Mouse (Mus musculus) gastrocnemius, adult 2 months (tissue): ENCODE measurements around the gene Agap1. TPM values are rescaled to one million over a fixed set of nuclear protein-coding genes. Genes with fewer than 3 reads are reported as not detected.

Experiments used
- DNase-seq: peaks from one replicate; pipeline ENCODE4 v3.0.0; 2022
- H3K27ac ChIP-seq: fragments of 200-600 bp; 2 replicates; pipeline ENCODE4 v1.8.1; 2022; ENCODE audit warnings: mild to moderate bottlenecking
- H3K4me3 ChIP-seq: fragments of 200-600 bp; 2 replicates; pipeline ENCODE4 v1.8.1; 2022; ENCODE audit warnings: mild to moderate bottlenecking, moderate library complexity
- CTCF ChIP-seq: fragments of 200-600 bp; IDR thresholded peaks from 2 replicates; pipeline ENCODE4 v1.8.1; 2022; ENCODE audit warnings: antibody characterized with exemption, mild to moderate bottlenecking, moderate library complexity
- intact Hi-C: fragments of 180-260 bp; cut with DNase I; formaldehyde crosslinking; loops from one replicate; pipeline ENCODE4 v1.15.1; 2025
- total RNA-seq, 2 experiments: library from RNA; stranded (reverse); gene quantifications; 2 replicates each; pipeline ENCODE4 v1.2.3; 2021

Agap1 gene
- total RNA-seq, 2 experiments from 2014 or later: 22.8 to 24.2 TPM

- no peak for DNase-seq
- TF ChIP-seq CTCF: no peak
- intact Hi-C loops: no loop called here
- peak overlapping the region; percentile 74 for H3K27ac ChIP-seq
- no peak overlapping the region for H3K4me3 ChIP-seq
These were observed 89.5 kb downstream of the Agap1 start for GRCm38 (mm10) chr1:89544094-89544493.

- peak; percentile 73 for DNase-seq
- intact Hi-C loops: no loop called here
- Histone ChIP-seq H3K27ac (peak overlapping the region; percentile 74), H3K4me3 (no peak overlapping the region)
- TF ChIP-seq CTCF: no peak
These were observed 90.5 kb downstream of the Agap1 start for GRCm38 (mm10) chr1:89545099-89545498.

- Histone ChIP-seq H3K4me3 (no peak overlapping the region), H3K27ac (peak overlapping the region; percentile 39)
- no peak for DNase-seq
- no peak for TF ChIP-seq CTCF
- intact Hi-C loops: no loop called here
These were observed 93.2 kb downstream of the Agap1 start for GRCm38 (mm10) chr1:89547525-89548504.

- intact Hi-C loops: no loop called here
- Histone ChIP-seq H3K4me3 (no peak overlapping the region), H3K27ac (no peak overlapping the region)
- DNase-seq: no peak
- TF ChIP-seq CTCF: no peak
These were observed 95.7 kb downstream of the Agap1 start for GRCm38 (mm10) chr1:89550061-89550869.

GRCm38 (mm10) chr1:89552470-89552869, 97.9 kb downstream of the Agap1 start:
- Histone ChIP-seq H3K4me3 (no peak overlapping the region), H3K27ac (no peak overlapping the region)
- intact Hi-C loops: no loop called here
- DNase-seq: no peak
- TF ChIP-seq CTCF: no peak

GRCm38 (mm10) chr1:89553791-89554190, 99.2 kb downstream of the Agap1 start:
- intact Hi-C loops: no loop called here
- DNase-seq: no peak
- no peak for TF ChIP-seq CTCF
- H3K4me3 ChIP-seq: no peak overlapping the region
- no peak overlapping the region for H3K27ac ChIP-seq

- DNase-seq: peak; percentile 79
- TF ChIP-seq CTCF: no peak
- intact Hi-C loops: no loop called here
- peak overlapping the region; percentile 70 for H3K27ac ChIP-seq
- no peak overlapping the region for H3K4me3 ChIP-seq
These were observed 100.6 kb downstream of the Agap1 start for GRCm38 (mm10) chr1:89554969-89555856.

- Histone ChIP-seq H3K27ac (peak overlapping the region; percentile 70), H3K4me3 (no peak overlapping the region)
- intact Hi-C loops: no loop called here
- no peak for DNase-seq
- no peak for TF ChIP-seq CTCF
These were observed 101.4 kb downstream of the Agap1 start for GRCm38 (mm10) chr1:89556006-89556405.

GRCm38 (mm10) chr1:89557401-89557800, 102.8 kb downstream of the Agap1 start:
- intact Hi-C loops: no loop called here
- no peak for TF ChIP-seq CTCF
- no peak overlapping the region for H3K4me3 ChIP-seq
- no peak for DNase-seq
- peak overlapping the region; percentile 70; the same call in 1 of the 2 replicates for H3K27ac ChIP-seq

- Histone ChIP-seq H3K4me3 (no peak overlapping the region), H3K27ac (0 out of 2 replicates have a peak overlapping the region, but pooled peaks have one; percentile 28)
- no peak for DNase-seq
- intact Hi-C loops: no loop called here
- TF ChIP-seq CTCF: no peak
These were observed 103.5 kb downstream of the Agap1 start for GRCm38 (mm10) chr1:89558080-89558479.

GRCm38 (mm10) chr1:89563399-89563798, 108.8 kb downstream of the Agap1 start:
- Histone ChIP-seq H3K4me3 (no peak overlapping the region), H3K27ac (no peak overlapping the region)
- DNase-seq: no peak
- intact Hi-C loops: no loop called here
- TF ChIP-seq CTCF: no peak
